Mouse (Mus musculus) skeletal muscle tissue, adult 2 months (tissue): ENCODE measurements around the gene Nectin4.

Experiments used
- DNase-seq: peaks from one replicate; pipeline ENCODE4 v3.0.0-alpha.2; 2012; ENCODE audit warnings: low read depth, low spot score

Gene Nectin4

DNA sequence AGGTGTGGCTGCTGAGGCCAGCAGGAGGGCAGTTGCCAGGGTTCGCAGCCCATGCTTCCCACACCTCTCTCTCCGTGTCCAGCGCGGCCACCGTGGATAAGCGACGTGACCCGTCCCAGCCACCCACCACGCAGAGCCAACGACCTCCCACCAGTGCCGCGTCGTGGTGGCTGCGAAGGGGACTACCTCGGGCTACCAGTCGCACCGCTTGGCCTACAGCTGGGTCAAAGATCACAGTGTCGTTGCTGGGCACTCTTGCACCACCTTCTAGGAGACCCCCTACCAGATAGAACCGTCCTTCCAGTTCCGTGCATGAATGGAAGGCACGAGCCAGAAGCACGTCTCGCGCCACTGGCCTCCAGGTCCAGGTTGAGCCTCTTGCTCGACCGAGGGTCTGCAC, 9.6 kb upstream of the Nectin4 start:
- DNase-seq = no peak

DNA sequence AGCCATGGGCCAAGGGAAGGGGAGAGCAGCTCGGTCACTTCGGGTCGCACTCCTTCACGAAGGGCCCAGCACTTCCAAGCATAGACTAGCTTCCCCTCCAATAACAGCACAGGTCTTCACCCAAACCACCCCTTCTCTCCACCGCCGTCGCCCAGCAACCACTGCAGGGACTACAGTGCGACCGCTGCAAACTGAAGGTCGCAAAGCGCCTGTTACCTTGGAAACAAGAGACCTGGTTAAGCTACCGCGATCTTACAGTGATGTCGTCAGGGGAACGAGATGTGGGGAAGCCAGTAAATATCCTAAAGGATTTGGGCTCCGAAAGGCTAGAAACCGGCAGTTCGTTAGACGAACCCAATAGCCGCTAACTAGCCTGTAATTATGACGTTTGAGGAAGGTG, 9.2 kb upstream of the Nectin4 start, which contains the start of gene Klhdc9:
Gene Klhdc9, minus strand, starts transcription at position 143 of the 400 bp plus-strand sequence.
- peak; percentile 84 for DNase-seq

DNA sequence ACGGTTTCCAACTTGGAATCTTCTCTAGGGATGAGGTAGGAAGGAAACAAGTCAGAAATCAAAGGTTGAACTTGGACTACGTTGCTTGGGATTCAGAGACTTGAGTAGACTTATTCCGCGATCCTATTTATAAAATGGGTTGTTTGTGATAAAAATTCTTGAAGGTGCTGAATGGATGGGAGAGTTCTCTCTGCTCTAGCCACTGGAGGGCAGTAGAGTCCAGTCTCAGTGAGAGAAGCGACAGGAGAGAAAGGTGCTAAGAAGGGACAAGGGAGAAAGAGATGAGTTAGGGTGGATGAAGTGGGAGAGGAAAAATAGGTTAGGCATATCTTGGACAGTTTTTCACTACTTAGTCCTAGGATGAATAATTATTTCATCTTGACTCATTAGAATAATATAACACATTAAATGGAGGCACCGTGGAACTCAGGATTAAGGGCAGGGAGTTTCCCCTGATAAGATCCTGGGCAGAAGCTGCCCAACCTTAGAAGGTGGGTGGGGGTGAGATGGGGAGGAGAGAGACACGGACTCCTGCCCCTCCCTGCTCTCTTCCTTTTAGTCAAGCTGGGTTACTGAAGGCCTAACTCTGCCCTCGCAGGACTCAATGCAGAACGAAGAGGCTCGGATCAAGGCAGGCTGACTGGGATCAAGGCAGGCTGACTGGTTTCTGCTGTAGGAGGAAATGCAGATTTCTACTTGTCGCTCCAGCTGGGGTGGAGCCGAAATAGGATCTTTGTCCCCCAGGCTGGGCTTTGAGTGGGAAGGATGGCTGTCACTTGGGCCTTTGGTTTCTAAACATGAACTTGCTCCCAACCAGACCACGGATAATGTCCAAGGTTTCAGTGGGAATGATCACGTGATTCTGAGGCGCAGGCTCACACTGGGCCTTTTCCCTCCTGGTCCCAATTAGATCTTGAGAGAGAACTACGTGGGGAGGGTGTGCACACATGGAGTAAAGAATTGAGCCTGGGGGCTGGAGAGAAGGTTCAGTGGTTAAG, 8.5 kb upstream of the Nectin4 start:
- DNase-seq = peak; percentile 46

DNA sequence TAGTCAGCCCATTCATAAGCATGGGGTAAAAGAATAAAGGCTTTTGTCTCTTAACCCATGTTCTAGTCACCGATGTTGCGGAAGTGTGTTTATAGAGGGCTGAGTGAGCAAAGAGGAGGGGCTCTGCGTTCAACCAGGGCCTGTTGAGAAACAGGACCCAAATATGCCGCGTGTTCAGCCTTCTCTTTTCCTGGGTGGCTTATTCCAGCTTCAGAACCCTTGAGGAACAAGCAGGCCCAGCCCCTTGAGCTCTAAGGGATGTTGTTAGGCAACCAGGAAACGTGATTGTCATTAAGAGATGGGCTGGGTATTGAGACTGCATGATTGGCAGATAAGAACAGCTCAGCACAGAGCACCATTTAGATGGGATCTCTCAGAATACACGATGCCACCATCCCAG, 4.0 kb upstream of the Nectin4 start:
- DNase-seq = no peak

DNA sequence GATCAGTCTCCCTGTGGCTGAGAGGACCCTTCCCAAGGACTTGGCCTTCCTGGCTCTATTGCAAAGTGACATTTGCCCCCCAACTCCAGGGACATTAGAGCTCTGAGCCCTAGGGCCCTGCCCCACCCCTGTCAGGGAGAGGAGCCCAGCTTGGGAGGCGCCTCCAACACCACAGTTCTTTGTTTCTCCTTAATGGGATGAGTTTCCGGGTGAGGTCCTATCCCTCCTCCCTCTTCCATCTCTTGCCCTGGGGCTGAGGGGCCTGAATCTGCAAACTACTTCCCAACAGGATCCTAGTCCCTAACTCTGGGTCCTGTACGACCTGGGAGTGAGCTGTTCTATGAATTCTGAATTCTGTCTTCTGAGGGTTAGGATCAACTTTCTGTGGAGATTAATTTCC, 3.0 kb downstream of the Nectin4 start:
- no peak for DNase-seq

DNA sequence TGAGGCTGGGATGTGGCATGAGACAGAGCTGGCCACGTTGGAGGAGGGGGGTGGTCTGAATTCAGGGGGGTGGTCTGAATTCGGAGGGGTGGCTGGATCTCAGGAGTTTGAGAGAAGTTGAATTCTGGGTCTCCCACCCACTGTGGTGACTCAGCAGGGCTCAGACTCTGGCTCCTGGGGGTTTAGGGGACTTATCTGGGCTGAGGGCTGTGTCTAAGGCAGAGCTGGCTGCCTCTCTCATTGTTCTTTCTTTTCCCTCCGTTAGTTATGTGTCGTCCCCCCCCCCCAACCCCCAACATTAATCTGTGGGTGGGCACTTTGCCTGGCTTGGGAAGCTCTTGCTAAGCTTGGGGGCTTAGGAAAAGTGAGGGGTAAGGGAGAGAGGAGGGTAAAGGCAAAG, 4.0 kb downstream of the Nectin4 start:
- no peak for DNase-seq

DNA sequence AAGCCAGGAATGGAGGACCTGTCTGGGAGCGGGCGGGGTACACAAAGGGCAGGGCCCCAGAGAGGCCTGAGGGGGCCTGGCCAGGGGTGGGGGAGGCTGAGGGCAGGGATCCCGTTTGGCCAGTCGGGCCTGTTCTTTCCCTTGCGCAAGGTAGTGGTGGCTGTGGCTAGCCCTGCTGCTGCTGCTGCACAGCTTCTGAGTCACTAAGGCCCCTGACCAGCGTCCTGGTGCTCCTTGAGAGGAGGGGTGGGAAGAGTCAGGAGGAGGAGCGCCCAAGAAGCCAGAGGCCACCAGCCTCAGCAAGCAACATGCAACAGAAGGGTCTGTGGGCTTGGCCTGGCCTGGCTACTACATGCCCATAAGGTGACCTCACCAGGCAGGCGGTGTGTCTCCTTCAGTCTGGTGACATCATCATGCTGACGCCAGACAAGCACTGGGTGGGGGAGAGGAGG, 5.8 kb downstream of the Nectin4 start:
- no peak for DNase-seq

DNA sequence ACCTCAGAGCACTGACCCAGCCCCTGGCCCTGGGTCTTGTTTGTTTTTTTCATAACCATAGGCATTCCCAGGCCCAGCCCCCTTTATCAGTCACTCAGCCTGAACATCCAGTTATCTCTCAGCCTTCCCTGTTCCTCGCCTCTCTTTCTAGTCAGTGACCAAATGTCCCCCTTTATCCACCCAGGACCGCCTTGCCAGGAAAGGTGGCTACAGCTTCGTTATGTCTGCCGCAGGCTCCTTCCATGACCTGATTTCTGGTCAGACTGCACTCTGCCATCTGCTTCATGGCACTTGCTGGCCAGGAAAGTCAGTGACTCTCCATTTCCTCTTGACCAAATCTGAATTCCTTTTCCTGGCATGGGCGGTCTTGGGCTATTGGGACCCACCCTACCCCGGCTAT, 8.4 kb downstream of the Nectin4 start:
- no peak for DNase-seq

DNA sequence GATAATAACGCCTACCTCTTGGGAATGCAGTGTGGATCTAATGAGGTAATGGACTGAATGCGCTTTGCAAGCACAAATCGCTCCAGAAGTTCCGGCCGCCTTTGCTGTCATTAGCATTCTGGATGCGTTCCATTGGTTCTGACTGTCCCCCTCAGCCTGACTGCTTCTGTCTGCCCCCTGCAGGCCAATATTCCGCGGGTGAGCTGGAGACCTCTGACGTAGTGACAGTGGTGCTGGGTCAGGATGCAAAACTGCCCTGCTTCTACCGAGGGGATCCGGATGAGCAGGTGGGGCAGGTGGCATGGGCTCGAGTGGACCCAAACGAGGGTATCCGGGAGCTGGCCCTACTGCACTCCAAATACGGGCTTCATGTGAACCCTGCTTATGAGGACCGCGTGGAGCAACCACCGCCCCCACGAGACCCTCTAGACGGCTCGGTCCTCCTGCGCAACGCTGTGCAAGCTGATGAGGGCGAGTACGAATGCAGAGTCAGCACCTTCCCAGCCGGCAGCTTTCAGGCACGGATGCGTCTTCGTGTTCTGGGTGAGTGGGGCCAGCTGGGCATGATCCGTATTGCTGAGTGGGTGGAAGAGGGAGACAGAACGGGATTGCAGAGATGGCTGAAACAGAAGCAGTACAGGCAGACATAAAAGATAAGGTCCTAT, 10.2 kb downstream of the Nectin4 start:
- peak; percentile 52 for DNase-seq

DNA sequence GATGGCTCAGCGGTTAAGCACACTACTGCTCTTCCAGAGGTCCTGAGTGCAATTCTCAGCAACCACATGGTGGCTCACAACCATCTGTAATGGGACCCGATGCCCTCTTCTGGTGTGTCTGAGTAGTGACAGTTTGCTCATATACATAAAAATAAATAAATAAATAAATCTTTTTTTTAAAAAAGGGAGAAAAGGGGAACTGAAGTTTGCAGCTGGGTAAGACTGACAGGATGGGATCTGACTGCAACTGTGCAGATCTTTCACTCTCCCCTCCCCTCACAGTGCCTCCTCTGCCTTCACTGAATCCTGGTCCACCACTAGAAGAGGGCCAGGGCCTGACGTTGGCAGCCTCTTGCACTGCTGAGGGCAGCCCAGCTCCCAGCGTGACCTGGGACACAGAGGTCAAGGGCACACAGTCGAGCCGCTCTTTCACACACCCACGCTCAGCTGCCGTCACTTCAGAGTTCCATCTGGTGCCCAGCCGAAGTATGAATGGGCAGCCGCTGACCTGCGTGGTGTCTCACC, 12.3 kb downstream of the Nectin4 start:
- no peak for DNase-seq

DNA sequence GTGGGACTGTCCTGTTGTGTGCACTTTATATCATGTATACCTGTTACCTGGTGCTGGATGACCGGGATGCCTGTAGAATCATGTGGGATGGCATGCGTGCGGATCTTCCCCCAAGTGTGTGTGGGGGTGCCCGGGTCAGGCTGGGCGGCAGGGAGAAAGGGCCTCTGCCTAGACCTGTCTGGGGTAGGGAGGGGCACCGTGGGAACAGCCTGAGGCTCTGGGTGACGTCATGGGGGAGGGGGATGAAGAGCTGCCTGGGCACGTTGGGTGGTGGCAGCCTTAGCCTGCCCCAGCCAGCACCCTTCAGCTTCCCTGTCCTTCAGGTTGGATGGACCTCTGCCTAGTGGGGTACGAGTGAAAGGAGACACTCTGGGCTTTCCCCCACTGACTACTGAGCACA, 14.5 kb downstream of the Nectin4 start:
- DNase-seq = no peak

DNA sequence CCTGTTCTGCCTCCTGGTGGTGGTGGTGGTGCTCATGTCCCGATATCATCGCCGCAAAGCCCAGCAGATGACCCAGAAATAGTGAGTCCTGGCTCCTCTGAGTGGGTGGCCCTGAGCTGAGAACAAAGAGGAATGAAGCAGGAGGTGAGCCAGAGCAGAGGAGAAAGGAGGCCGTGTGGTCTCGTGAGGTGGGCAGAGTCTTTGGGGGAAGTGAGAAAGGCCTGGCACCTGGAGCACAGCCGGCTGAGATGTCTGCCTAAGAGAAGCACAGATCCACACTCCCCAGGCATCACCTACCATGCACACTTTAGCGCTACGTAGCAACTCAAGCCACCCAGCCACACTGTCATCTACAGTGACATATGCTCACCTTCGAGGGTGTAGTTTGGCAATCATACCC, 15.3 kb downstream of the Nectin4 start:
- DNase-seq = no peak

DNA sequence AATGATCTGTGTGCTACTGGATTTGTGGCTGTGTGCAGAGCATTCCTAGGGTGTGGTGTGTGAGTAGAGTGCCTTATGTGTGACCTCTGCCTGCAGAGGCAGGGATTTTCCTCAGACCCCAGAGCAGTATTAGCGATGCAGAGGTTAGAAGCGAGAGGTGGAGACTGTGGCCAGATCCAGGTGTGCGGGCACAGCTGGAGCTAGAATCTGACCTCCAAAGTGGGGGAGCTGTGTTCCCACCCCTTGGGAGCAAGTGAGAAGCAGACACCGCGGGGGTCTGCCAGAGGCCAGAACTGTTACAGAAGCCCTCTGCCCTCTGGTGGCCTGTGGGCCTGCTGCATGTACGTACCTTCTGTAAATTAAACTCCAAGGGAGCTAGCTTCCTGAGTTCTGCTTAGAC, 17.2 kb downstream of the Nectin4 start:
- DNase-seq = no peak

DNA sequence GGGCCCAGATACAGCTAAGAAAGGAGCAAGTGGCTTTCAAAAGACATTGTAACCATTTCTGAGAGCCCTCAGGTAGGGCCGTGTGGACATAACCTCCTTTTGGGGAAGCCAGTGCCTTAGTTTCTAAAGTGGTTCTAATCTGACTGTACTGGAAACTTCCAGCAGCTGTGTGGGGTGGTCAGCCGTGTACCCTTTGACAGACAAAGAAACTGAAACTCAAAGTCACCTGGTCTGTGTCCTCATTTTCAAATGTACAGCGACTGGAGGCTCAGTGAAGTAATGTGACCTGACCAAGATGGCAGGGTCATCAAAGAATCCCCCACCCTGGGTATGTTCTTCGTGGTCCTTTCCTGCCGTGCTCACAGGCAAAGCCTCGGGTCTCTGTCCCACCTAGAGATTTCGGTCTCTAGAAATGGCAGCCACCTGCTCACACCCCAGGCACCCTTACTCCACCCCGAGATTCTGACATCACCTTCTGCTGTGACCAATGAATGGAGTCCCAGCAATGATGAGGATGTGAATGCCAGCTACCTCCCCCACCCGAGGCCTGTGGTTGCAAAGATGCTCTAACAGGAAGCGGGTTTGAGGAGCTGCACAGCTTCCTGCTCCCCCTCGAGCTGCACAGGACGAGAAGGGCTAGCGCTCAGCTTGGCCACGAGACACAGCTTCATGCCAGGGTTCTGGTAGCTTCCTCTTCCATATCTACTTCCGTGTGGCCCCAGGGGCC, 18.6 kb downstream of the Nectin4 start, which contains the start of gene Arhgap30:
Gene Arhgap30, plus strand, starts transcription at position 579 of the 727 bp plus-strand sequence.
- DNase-seq = peak; percentile 75

DNA sequence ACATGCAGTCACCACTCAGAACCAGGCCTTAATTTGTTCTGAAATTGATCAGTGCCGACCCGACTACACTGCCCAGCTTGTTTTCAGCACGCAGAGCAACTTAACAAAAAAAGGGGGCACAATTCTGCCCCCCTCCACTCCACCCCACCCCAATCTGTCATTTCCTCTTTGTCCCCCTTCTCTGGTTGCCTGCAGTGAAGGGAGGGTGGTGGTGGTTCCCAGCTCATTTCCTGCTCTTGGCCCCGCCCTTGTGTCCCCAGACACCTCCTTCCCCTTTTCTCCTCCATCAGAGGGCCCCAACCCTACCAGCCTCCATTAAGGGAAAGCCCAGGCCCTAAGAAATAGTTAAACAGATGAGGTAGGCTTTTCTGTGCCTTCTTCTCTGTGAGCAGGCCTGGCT, 20.2 kb downstream of the Nectin4 start:
- DNase-seq = peak; percentile 39

DNA sequence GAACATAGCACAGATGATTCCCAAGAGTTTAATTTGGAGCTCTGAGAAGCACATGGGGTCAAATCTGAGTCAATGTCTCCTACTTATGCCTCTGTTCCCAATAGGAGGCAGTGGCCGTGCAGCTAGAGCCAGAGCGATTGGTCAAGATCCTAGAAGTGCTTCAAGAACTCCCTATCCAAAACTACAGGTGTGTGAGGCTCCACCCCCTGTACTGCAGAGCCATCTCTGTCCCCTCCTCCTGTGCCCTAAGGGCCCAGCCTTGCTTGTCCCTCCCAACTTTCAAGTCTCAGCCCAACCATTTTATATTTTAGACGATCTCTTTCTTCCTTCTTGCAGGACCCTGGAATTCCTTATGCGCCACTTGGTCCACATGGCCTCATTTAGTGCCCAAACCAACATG, 31.9 kb downstream of the Nectin4 start:
- DNase-seq = no peak

DNA sequence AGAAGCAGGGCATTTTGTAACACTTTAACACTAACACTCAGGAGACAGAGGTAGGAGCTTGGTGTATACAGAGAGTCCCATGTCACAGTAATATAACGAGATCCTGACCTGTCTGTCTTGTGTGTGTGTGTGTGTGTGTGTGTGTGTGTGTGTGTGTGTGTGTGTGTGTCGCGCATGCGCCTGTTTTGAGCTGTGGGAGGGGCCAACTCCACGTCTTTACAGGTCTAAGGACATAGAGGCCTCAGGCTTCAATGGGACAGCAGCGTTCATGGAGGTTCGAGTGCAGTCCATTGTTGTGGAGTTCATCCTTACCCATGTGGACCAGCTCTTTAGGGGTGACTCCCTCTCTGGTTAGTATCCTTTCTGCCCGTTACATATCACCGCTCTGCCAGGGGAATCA, 33.1 kb downstream of the Nectin4 start:
- DNase-seq = no peak

DNA sequence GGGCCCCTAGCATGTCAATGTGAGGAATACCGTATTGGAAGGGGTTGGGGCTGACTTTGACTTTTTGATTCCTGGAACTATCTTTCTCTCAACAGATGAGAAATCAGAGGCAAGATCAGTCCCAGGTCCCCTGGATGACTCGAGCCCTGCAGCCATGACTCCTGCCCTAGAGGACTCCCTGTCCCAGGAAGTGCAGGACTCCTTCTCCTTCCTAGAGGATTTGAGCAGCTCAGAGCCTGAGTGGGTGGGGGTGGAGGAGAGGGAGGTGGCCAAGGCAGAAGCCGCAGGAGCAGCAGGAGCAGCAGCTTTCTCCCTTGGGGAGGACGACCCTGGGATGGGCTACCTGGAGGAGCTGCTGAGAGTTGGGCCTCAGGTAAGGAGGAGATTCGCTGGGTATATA, 37.4 kb downstream of the Nectin4 start:
- DNase-seq = no peak

DNA sequence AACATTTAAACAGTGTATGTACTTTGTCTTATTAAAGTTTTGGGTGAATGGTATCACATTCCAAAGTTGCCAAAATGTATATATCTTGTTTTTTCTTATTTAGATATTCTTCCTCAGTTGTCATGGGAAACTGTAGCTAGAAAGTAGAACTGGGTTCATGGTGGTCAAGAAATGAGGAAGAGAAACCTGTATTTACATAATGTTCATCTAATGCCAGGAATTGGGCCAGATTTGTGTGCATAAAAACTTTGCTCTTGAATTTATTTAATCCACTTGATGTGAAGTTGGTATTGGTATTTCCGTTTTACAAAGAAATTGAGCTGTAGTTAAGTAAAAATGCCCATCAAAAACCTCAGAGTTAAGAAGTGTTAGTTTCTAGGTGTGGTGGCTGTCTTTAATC, 40.3 kb downstream of the Nectin4 start:
- no peak for DNase-seq

DNA sequence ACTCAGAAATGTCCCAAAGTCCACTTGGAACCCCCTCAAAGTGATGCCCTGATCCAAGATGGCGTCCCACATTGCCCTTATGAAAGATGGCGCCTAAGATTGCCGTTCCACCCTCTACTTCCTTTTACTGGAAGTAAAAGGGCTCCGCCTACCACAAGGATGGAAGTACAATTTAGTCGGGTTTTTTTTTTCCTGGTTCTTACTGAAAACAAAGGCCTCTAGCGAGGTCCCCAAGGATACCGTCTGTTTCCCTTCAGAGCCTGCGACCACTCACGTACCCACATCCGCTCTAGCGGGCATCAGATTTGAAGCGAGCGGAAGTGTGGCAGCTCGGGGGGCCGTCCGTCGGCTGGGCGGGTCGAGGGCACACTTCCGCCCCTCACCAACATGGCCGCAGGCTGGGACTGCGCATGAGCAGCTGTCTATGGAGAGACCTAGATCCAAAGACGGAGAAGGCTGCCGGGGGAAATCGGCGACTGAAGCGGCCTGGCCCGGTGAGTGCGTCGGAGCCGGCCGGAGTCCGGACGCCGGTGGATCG, 41.1 kb downstream of the Nectin4 start, which contains the start of gene Usf1:
Gene Usf1, plus strand, starts transcription at position 367 of the 538 bp plus-strand sequence.
- DNase-seq = peak; percentile 90

DNA sequence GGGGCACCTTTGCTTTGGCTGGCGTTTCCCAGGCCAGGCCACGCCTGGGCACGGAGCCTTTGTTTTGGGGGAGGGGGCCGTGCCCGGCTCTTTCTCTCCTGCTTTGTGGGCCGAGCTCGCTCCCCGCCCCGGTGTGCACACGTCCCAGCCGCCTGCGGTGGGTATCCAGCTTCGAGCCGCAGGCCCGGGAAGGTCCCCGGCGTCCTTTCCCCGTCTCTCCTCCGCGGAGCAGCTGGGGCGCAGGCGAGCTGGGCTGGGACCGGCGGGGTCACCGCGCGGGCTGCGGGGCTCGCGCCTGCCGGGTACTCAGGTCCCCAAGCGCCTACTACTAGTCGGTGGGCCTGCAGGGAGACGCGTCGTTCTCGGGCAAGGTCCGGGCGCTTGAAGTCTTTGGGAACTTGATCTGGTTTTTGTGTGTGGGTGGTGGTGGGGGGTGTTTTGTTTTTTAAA, 41.6 kb downstream of the Nectin4 start:
- DNase-seq = no peak
